Mouse (Mus musculus): ENCODE measurements around the gene Dlg2. TPM values are rescaled to one million over a fixed set of nuclear protein-coding genes. Genes with fewer than 3 reads are reported as not detected.

Dlg2 gene
- total RNA-seq, 2 experiments from 2014 or later, result 0.60 to 1.2 TPM

- ATAC-seq (replicated peaks; ENCODE audit: low FRiP score, poor library complexity, severe bottlenecking), result no peak
Measured at GRCm38 (mm10) chr7:91063297-91064040, 587.0 kb downstream of the Dlg2 start.

GRCm38 (mm10) chr7:91071751-91072707, 595.6 kb downstream of the Dlg2 start:
- ATAC-seq (replicated peaks; ENCODE audit: low FRiP score, poor library complexity, severe bottlenecking), result no peak

- no peak for ATAC-seq (replicated peaks; ENCODE audit: low FRiP score, poor library complexity, severe bottlenecking)
Measured at GRCm38 (mm10) chr7:91086071-91086470, 609.6 kb downstream of the Dlg2 start.

GRCm38 (mm10) chr7:91089211-91089930, 612.9 kb downstream of the Dlg2 start:
- ATAC-seq (replicated peaks; ENCODE audit: low FRiP score, poor library complexity, severe bottlenecking), result no peak

- no peak for ATAC-seq (replicated peaks; ENCODE audit: low FRiP score, poor library complexity, severe bottlenecking)
Measured at GRCm38 (mm10) chr7:91090317-91090829, 613.9 kb downstream of the Dlg2 start.

GRCm38 (mm10) chr7:91090830-91091683, 614.6 kb downstream of the Dlg2 start:
- ATAC-seq (replicated peaks; ENCODE audit: low FRiP score, poor library complexity, severe bottlenecking), result no peak

GRCm38 (mm10) chr7:91096467-91096866, 620.0 kb downstream of the Dlg2 start:
- ATAC-seq (replicated peaks; ENCODE audit: low FRiP score, poor library complexity, severe bottlenecking), result no peak

GRCm38 (mm10) chr7:91098521-91098920, 622.0 kb downstream of the Dlg2 start:
- no peak for ATAC-seq (replicated peaks; ENCODE audit: low FRiP score, poor library complexity, severe bottlenecking)

GRCm38 (mm10) chr7:91109575-91109974, 633.1 kb downstream of the Dlg2 start:
- no peak for ATAC-seq (replicated peaks; ENCODE audit: low FRiP score, poor library complexity, severe bottlenecking)

- ATAC-seq (replicated peaks; ENCODE audit: low FRiP score, poor library complexity, severe bottlenecking), result no peak
Measured at GRCm38 (mm10) chr7:91132128-91132527, 655.7 kb downstream of the Dlg2 start.

- no peak for ATAC-seq (replicated peaks; ENCODE audit: low FRiP score, poor library complexity, severe bottlenecking)
Measured at GRCm38 (mm10) chr7:91154096-91154495, 677.6 kb downstream of the Dlg2 start.

- no peak for ATAC-seq (replicated peaks; ENCODE audit: low FRiP score, poor library complexity, severe bottlenecking)
Measured at GRCm38 (mm10) chr7:91159144-91159543, 682.7 kb downstream of the Dlg2 start.

- ATAC-seq (replicated peaks; ENCODE audit: low FRiP score, poor library complexity, severe bottlenecking), result no peak
Measured at GRCm38 (mm10) chr7:91161643-91162175, 685.2 kb downstream of the Dlg2 start.

GRCm38 (mm10) chr7:91173560-91173959, 697.1 kb downstream of the Dlg2 start:
- no peak for ATAC-seq (replicated peaks; ENCODE audit: low FRiP score, poor library complexity, severe bottlenecking)

- no peak for ATAC-seq (replicated peaks; ENCODE audit: low FRiP score, poor library complexity, severe bottlenecking)
Measured at GRCm38 (mm10) chr7:91188211-91188610, 711.7 kb downstream of the Dlg2 start.

- no peak for ATAC-seq (replicated peaks; ENCODE audit: low FRiP score, poor library complexity, severe bottlenecking)
Measured at GRCm38 (mm10) chr7:91199372-91199771, 722.9 kb downstream of the Dlg2 start.

- ATAC-seq (replicated peaks; ENCODE audit: low FRiP score, poor library complexity, severe bottlenecking), result no peak
Measured at GRCm38 (mm10) chr7:91208083-91208852, 731.8 kb downstream of the Dlg2 start.

- ATAC-seq (replicated peaks; ENCODE audit: low FRiP score, poor library complexity, severe bottlenecking), result no peak
Measured at GRCm38 (mm10) chr7:91208973-91209372, 732.5 kb downstream of the Dlg2 start.
